Mouse (Mus musculus): ENCODE data around the gene Epsti1. TPM values are rescaled to one million over a fixed set of nuclear protein-coding genes. Genes with fewer than 3 reads are reported as not detected.

Epsti1 gene
- polyA plus RNA-seq, 1 experiment from 2014 or later = 0.19 TPM

DNA sequence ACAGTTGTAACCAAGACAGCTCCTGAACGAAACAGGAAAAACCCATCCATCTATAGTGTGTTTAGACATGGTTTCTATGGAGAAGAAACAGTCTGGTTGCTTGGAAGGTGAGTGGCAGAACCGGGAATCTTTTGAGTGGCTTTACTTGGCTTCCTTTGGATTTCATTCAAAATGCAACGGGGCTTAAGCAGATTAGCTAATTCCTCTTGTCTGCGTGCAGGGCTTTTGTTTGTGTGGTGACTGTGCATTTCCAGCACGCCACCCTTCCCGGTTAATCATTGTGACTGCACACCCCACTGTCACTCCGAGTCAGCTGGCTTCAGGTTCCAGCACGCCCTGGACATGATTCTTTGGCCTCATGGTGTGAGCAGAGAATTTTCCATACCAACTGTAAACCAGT, 115.9 kb downstream of the Epsti1 start:
- no peak overlapping the region for H3K4me3 ChIP-seq
- no peaks in the 10 kb centered on the region for H3K9me3 ChIP-seq
- H3K36me3 ChIP-seq = no peaks in the 10 kb centered on the region
- H3K4me1 ChIP-seq = no peaks in the 10 kb centered on the region
- no peak for ATAC-seq (ENCODE audit: insufficient number of reproducible peaks, insufficient read depth, low FRiP score, low TSS enrichment)
- H3K27me3 ChIP-seq = no peaks in the 10 kb centered on the region
- WGBS = 55% methylated on average over 8 of the region's 8 CpGs
- H3K4me2 ChIP-seq (replicated peaks) = no peak overlapping the region
- no peak overlapping the region for H3K9ac ChIP-seq
- no peak overlapping the region for H3K27ac ChIP-seq

DNA sequence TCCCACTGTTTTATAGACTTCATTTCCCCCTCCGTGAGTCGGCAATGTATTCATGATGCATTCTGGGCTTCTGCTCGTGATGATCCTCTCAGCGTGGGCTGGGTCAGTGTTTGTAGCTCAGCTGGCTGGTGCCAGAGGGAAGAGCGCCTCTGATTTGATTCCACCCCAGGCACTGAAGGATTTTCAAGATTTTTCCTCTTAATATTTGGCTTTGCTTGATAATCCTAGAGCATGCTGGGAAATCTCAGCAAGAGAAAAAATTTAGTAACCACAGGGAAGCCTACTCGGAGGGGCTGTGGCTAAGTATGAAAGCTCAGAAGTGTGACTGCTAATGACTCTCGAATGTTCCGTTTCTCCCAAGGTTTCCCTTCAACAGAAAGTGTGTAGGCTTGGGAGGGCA, 134.8 kb downstream of the Epsti1 start:
- H3K9me3 ChIP-seq = no peaks in the 10 kb centered on the region
- no peaks in the 10 kb centered on the region for H3K4me1 ChIP-seq
- no peak overlapping the region for H3K4me3 ChIP-seq
- H3K4me2 ChIP-seq (replicated peaks) = no peak overlapping the region
- no peak for ATAC-seq (ENCODE audit: insufficient number of reproducible peaks, insufficient read depth, low FRiP score, low TSS enrichment)
- no peak overlapping the region for H3K9ac ChIP-seq
- WGBS = 66% methylated on average over 8 of the region's 8 CpGs
- no peak overlapping the region for H3K27ac ChIP-seq
- H3K27me3 ChIP-seq = no peaks in the 10 kb centered on the region
- H3K36me3 ChIP-seq = no peaks in the 10 kb centered on the region

DNA sequence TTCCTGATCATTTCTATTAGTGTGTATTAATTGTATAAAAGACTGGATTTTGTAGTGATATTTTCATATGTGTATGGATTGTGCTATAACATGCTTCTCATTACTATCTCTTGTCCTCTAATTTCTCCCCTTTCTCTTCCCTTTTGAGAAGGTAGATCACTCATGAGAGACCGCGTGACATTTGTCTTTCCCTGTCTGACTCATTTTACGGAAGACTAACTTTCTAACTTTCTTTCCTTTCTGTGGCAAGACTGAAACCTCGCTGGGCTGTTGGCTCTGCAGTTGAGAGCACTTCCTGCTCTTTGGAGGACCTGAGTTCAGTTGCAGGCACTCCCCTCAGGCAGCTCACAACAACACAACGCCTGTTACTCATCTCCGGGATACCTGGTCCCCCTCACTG, 136.6 kb downstream of the Epsti1 start:
- no peak for ATAC-seq (ENCODE audit: insufficient number of reproducible peaks, insufficient read depth, low FRiP score, low TSS enrichment)
- Histone ChIP-seq H3K4me3 (no peak overlapping the region), H3K9ac (no peak overlapping the region), H3K27ac (no peak overlapping the region), H3K4me1 (no peaks in the 10 kb centered on the region), H3K9me3 (no peaks in the 10 kb centered on the region), H3K4me2 (replicated peaks) (no peak overlapping the region), H3K36me3 (no peaks in the 10 kb centered on the region), H3K27me3 (no peaks in the 10 kb centered on the region)
- 80% methylated on average over 6 of the region's 6 CpGs for WGBS

- no peak for ATAC-seq (ENCODE audit: insufficient number of reproducible peaks, insufficient read depth, low FRiP score, low TSS enrichment)
- 75% methylated on average over 11 of the region's 11 CpGs for WGBS
- H3K27ac ChIP-seq = no peak overlapping the region
Observed at GRCm38 (mm10) chr14:78041886-78042526, 138.0 kb downstream of the Epsti1 start.

DNA sequence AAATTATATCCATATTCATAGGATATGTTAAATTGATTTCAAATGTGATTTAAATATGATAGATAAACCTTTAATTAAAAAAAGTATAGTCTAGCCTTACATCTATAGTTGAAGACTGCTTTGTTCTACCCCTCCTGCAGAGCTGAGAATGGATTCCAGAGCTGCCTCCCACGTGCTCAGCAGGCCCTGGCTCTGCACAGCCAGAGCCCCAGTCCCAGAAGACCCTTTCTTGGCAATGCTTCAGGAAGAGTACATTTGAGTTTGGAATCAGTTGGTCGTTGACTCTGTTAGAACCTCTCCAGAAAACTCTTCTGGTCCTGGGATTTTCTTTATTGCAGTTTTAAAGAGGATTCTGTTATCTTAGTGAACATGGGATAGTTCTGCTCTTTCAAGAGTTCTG, 139.0 kb downstream of the Epsti1 start:
- no peak overlapping the region for H3K9ac ChIP-seq
- H3K36me3 ChIP-seq = no peaks in the 10 kb centered on the region
- no peaks in the 10 kb centered on the region for H3K27me3 ChIP-seq
- no peak overlapping the region for H3K4me2 ChIP-seq (replicated peaks)
- H3K4me1 ChIP-seq = no peaks in the 10 kb centered on the region
- no peak for ATAC-seq (ENCODE audit: insufficient number of reproducible peaks, insufficient read depth, low FRiP score, low TSS enrichment)
- no peak overlapping the region for H3K4me3 ChIP-seq
- no peak overlapping the region for H3K27ac ChIP-seq
- no peaks in the 10 kb centered on the region for H3K9me3 ChIP-seq
- 28% methylated on average over 2 of the region's 2 CpGs for WGBS

More at GRCm38 (mm10) chr14:78041886-78042526, 138.0 kb downstream of the Epsti1 start:
- Histone ChIP-seq H3K9me3 (no peaks in the 10 kb centered on the region), H3K27me3 (no peaks in the 10 kb centered on the region), H3K4me2 (replicated peaks) (no peak overlapping the region), H3K36me3 (no peaks in the 10 kb centered on the region), H3K9ac (no peak overlapping the region), H3K4me3 (no peak overlapping the region), H3K4me1 (no peaks in the 10 kb centered on the region)

DNA sequence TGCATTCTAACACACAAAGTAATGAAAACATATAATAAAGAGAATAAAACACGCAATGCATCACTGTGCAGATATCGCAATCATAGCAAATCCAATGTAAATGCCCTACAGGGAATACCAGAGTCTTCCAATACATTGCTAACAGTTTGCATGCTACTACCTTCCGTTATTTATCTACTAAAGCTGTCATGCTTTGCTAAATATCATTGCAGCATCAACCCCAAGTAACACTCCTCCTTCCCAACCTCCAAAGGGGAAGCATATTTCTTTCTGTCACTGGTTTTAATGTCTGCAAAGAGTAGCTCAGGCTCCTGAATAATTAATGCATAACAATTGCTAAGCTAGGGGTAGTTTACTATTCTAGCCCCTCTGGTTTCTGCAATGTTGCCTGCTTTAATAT, 144.2 kb downstream of the Epsti1 start:
- no peak for ATAC-seq (ENCODE audit: insufficient number of reproducible peaks, insufficient read depth, low FRiP score, low TSS enrichment)
- Histone ChIP-seq H3K27me3 (no peaks in the 10 kb centered on the region), H3K9me3 (no peaks in the 10 kb centered on the region), H3K9ac (no peak overlapping the region), H3K27ac (no peak overlapping the region), H3K4me3 (no peak overlapping the region), H3K4me2 (replicated peaks) (no peak overlapping the region), H3K36me3 (no peaks in the 10 kb centered on the region), H3K4me1 (no peaks in the 10 kb centered on the region)
- WGBS = 92% methylated on average over 3 of the region's 3 CpGs

DNA sequence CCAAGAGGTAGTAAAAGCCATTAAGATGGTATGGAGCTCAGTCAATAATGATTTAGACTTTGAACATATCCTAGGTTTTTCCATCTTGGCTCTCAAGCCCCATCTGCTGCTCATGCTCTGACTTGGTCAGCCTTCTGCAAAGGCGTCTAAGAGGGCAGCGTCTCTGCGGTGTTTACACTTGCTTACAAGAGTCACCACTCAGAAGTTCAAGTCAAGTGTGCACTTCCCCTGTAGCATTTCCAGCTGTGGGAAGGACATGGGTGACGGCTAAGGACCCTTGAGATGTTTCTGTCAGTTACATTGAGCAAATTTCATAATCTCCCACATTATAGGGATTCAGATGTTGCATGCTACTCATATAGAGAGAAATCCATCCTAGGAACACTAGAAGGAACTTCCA, 144.6 kb downstream of the Epsti1 start:
- Histone ChIP-seq H3K9ac (no peak overlapping the region), H3K27ac (no peak overlapping the region), H3K4me2 (replicated peaks) (no peak overlapping the region), H3K4me1 (no peaks in the 10 kb centered on the region), H3K4me3 (no peak overlapping the region), H3K9me3 (no peaks in the 10 kb centered on the region), H3K27me3 (no peaks in the 10 kb centered on the region), H3K36me3 (no peaks in the 10 kb centered on the region)
- WGBS = 91% methylated on average over 4 of the region's 4 CpGs
- no peak for ATAC-seq (ENCODE audit: insufficient number of reproducible peaks, insufficient read depth, low FRiP score, low TSS enrichment)

Other genes with a start within 250 kb of the Epsti1 start
- 88.4 and 104 TPM in 2 replicates for gene Dnajc15, start 29.1 kb upstream of the Epsti1 start, polyA plus RNA-seq (2016; fragmentation: Nextera tagmentation; extraction: Ambion mirVana)
- not detected in 2 replicates for gene Fam216b, start 184.8 kb downstream of the Epsti1 start, polyA plus RNA-seq (2016; fragmentation: Nextera tagmentation; extraction: Ambion mirVana)